Mouse (Mus musculus): Measurements from ENCODE around the gene Kcnh4. TPM values are rescaled to one million over a fixed set of nuclear protein-coding genes. Genes with fewer than 3 reads are reported as not detected.

Kcnh4 gene
- polyA plus RNA-seq, 1 experiment from 2014 or later, result not detected

- no peaks in the 10 kb centered on the region for H3K27me3 ChIP-seq (replicated peaks)
- H3K4me2 ChIP-seq, result no peak overlapping the region
- 86% methylated on average over 6 of the region's 6 CpGs for WGBS
- no peak overlapping the region for H3K4me3 ChIP-seq
- H3K9me3 ChIP-seq (replicated peaks), result no peaks in the 10 kb centered on the region
- peaks cover 5% of the 10 kb centered on the region for H3K4me1 ChIP-seq (replicated peaks)
- H3K27ac ChIP-seq (ENCODE audit: poor library complexity, severe bottlenecking), result no peak overlapping the region
- H3K36me3 ChIP-seq, result peaks cover 23% of the 10 kb centered on the region
- no peak overlapping the region for H3K9ac ChIP-seq
- no peak for ATAC-seq (ENCODE audit: insufficient number of reproducible peaks, low FRiP score)
These were observed 29.1 kb downstream of the Kcnh4 start for GRCm38 (mm10) chr11:100730477-100731205.

- H3K9me3 ChIP-seq (replicated peaks), result no peaks in the 10 kb centered on the region
- H3K27ac ChIP-seq (ENCODE audit: poor library complexity, severe bottlenecking), result no peak overlapping the region
- H3K4me3 ChIP-seq, result no peak overlapping the region
- H3K4me1 ChIP-seq (replicated peaks), result peaks cover 5% of the 10 kb centered on the region
- H3K36me3 ChIP-seq, result peaks cover 21% of the 10 kb centered on the region
- H3K9ac ChIP-seq, result no peak overlapping the region
- 77% methylated on average over 4 of the region's 4 CpGs for WGBS
- H3K4me2 ChIP-seq, result no peak overlapping the region
- ATAC-seq (ENCODE audit: insufficient number of reproducible peaks, low FRiP score), result no peak
- no peaks in the 10 kb centered on the region for H3K27me3 ChIP-seq (replicated peaks)
These were observed 29.8 kb downstream of the Kcnh4 start for GRCm38 (mm10) chr11:100729976-100730375.

GRCm38 (mm10) chr11:100728601-100729000 lies 31.1 kb downstream of the Kcnh4 start:
- Histone ChIP-seq H3K9me3 (replicated peaks) (no peaks in the 10 kb centered on the region), H3K4me2 (no peak overlapping the region), H3K27me3 (replicated peaks) (no peaks in the 10 kb centered on the region), H3K4me3 (no peak overlapping the region), H3K4me1 (replicated peaks) (peaks cover 14% of the 10 kb centered on the region), H3K9ac (no peak overlapping the region), H3K36me3 (peaks cover 20% of the 10 kb centered on the region), H3K27ac (ENCODE audit: poor library complexity, severe bottlenecking) (no peak overlapping the region)
- WGBS, result 87% methylated on average over 6 of the region's 6 CpGs
- no peak for ATAC-seq (ENCODE audit: insufficient number of reproducible peaks, low FRiP score)

GRCm38 (mm10) chr11:100727201-100727600 lies 32.5 kb downstream of the Kcnh4 start:
- Histone ChIP-seq H3K4me3 (no peak overlapping the region), H3K27me3 (replicated peaks) (no peaks in the 10 kb centered on the region), H3K9ac (no peak overlapping the region), H3K4me1 (replicated peaks) (peaks cover 24% of the 10 kb centered on the region), H3K9me3 (replicated peaks) (no peaks in the 10 kb centered on the region), H3K27ac (ENCODE audit: poor library complexity, severe bottlenecking) (no peak overlapping the region), H3K36me3 (peaks cover 14% of the 10 kb centered on the region), H3K4me2 (no peak overlapping the region)
- 93% methylated on average over 3 of the region's 3 CpGs for WGBS
- no peak for ATAC-seq (ENCODE audit: insufficient number of reproducible peaks, low FRiP score)

- Histone ChIP-seq H3K9ac (peak overlapping the region; percentile 29; the same call in 1 of the 2 replicates), H3K4me2 (no peak overlapping the region; the same call in 1 of the 2 replicates), H3K36me3 (peaks cover 14% of the 10 kb centered on the region), H3K4me3 (no peak overlapping the region), H3K27ac (ENCODE audit: poor library complexity, severe bottlenecking) (peak overlapping the region; percentile 69), H3K4me1 (replicated peaks) (peaks cover 46% of the 10 kb centered on the region), H3K27me3 (replicated peaks) (no peaks in the 10 kb centered on the region), H3K9me3 (replicated peaks) (no peaks in the 10 kb centered on the region)
- ATAC-seq (ENCODE audit: insufficient number of reproducible peaks, low FRiP score), result peak; percentile 60
- 31% methylated on average over 5 of the region's 5 CpGs for WGBS
These were observed 34.7 kb downstream of the Kcnh4 start for GRCm38 (mm10) chr11:100724919-100725512.

- Histone ChIP-seq H3K36me3 (peaks cover 18% of the 10 kb centered on the region), H3K4me2 (peak overlapping the region; percentile 27; the same call in 1 of the 2 replicates), H3K27me3 (replicated peaks) (no peaks in the 10 kb centered on the region), H3K4me3 (no peak overlapping the region), H3K9ac (peak overlapping the region; percentile 50), H3K27ac (ENCODE audit: poor library complexity, severe bottlenecking) (peak overlapping the region; percentile 82), H3K4me1 (replicated peaks) (peaks cover 50% of the 10 kb centered on the region), H3K9me3 (replicated peaks) (no peaks in the 10 kb centered on the region)
- ATAC-seq (ENCODE audit: insufficient number of reproducible peaks, low FRiP score), result no peak
- WGBS, result 51% methylated on average over 2 of the region's 2 CpGs
These were observed 37.2 kb downstream of the Kcnh4 start for GRCm38 (mm10) chr11:100722493-100723028.

GRCm38 (mm10) chr11:100721776-100722492 lies 37.8 kb downstream of the Kcnh4 start:
- Histone ChIP-seq H3K4me1 (replicated peaks) (peaks cover 50% of the 10 kb centered on the region), H3K4me3 (no peak overlapping the region), H3K36me3 (peaks cover 24% of the 10 kb centered on the region), H3K9ac (peak overlapping the region; percentile 50), H3K9me3 (replicated peaks) (no peaks in the 10 kb centered on the region), H3K27me3 (replicated peaks) (no peaks in the 10 kb centered on the region), H3K27ac (ENCODE audit: poor library complexity, severe bottlenecking) (peak overlapping the region; percentile 82), H3K4me2 (peak overlapping the region; percentile 27)
- WGBS, result 36% methylated on average over 8 of the region's 8 CpGs
- 0 out of 2 replicates have a peak, but pooled peaks have one; percentile 26 for ATAC-seq (ENCODE audit: insufficient number of reproducible peaks, low FRiP score)

GRCm38 (mm10) chr11:100721254-100721653 lies 38.5 kb downstream of the Kcnh4 start:
- Histone ChIP-seq H3K9ac (peak overlapping the region; percentile 42), H3K4me1 (replicated peaks) (peaks cover 50% of the 10 kb centered on the region)

GRCm38 (mm10) chr11:100720345-100720744 lies 39.4 kb downstream of the Kcnh4 start:
- 0 out of 2 replicates have a peak overlapping the region, but pooled peaks have one; percentile 15 for H3K4me2 ChIP-seq
- peaks cover 49% of the 10 kb centered on the region for H3K4me1 ChIP-seq (replicated peaks)
- ATAC-seq (ENCODE audit: insufficient number of reproducible peaks, low FRiP score), result no peak
- no peak overlapping the region for H3K4me3 ChIP-seq
- no peaks in the 10 kb centered on the region for H3K27me3 ChIP-seq (replicated peaks)
- peaks cover 40% of the 10 kb centered on the region for H3K36me3 ChIP-seq
- H3K27ac ChIP-seq (ENCODE audit: poor library complexity, severe bottlenecking), result peak overlapping the region; percentile 82
- H3K9ac ChIP-seq, result peak overlapping the region; percentile 42; the same call in 1 of the 2 replicates
- H3K9me3 ChIP-seq (replicated peaks), result no peaks in the 10 kb centered on the region
- 32% methylated on average over 5 of the region's 5 CpGs for WGBS

More at GRCm38 (mm10) chr11:100721254-100721653, 38.5 kb downstream of the Kcnh4 start:
- H3K36me3 ChIP-seq, result peaks cover 31% of the 10 kb centered on the region
- no peak for ATAC-seq (ENCODE audit: insufficient number of reproducible peaks, low FRiP score)
- H3K4me3 ChIP-seq, result no peak overlapping the region
- H3K4me2 ChIP-seq, result peak overlapping the region; percentile 15; the same call in 1 of the 2 replicates
- H3K9me3 ChIP-seq (replicated peaks), result no peaks in the 10 kb centered on the region
- 52% methylated on average over 4 of the region's 4 CpGs for WGBS
- H3K27me3 ChIP-seq (replicated peaks), result no peaks in the 10 kb centered on the region
- H3K27ac ChIP-seq (ENCODE audit: poor library complexity, severe bottlenecking), result peak overlapping the region; percentile 82

GRCm38 (mm10) chr11:100719893-100720292 lies 39.8 kb downstream of the Kcnh4 start:
- H3K9ac ChIP-seq, result no peak overlapping the region
- no peak overlapping the region for H3K4me3 ChIP-seq
- H3K27me3 ChIP-seq (replicated peaks), result no peaks in the 10 kb centered on the region
- WGBS, result 80% methylated on average over 11 of the region's 11 CpGs
- ATAC-seq (ENCODE audit: insufficient number of reproducible peaks, low FRiP score), result no peak
- peaks cover 44% of the 10 kb centered on the region for H3K4me1 ChIP-seq (replicated peaks)
- no peaks in the 10 kb centered on the region for H3K9me3 ChIP-seq (replicated peaks)
- peak overlapping the region; percentile 82; the same call in 1 of the 2 replicates for H3K27ac ChIP-seq (ENCODE audit: poor library complexity, severe bottlenecking)
- H3K4me2 ChIP-seq, result no peak overlapping the region
- peaks cover 44% of the 10 kb centered on the region for H3K36me3 ChIP-seq

- peaks cover 45% of the 10 kb centered on the region for H3K36me3 ChIP-seq
- no peaks in the 10 kb centered on the region for H3K27me3 ChIP-seq (replicated peaks)
- no peaks in the 10 kb centered on the region for H3K9me3 ChIP-seq (replicated peaks)
- H3K4me1 ChIP-seq (replicated peaks), result peaks cover 42% of the 10 kb centered on the region
- no peak overlapping the region for H3K4me2 ChIP-seq
- H3K27ac ChIP-seq (ENCODE audit: poor library complexity, severe bottlenecking), result no peak overlapping the region
- H3K9ac ChIP-seq, result no peak overlapping the region
- 83% methylated on average over 2 of the region's 3 CpGs for WGBS
- no peak overlapping the region for H3K4me3 ChIP-seq
- no peak for ATAC-seq (ENCODE audit: insufficient number of reproducible peaks, low FRiP score)
These were observed 40.4 kb downstream of the Kcnh4 start for GRCm38 (mm10) chr11:100719312-100719711.

Measured in heart, embryonic 12.5 days (tissue).